Mouse (Mus musculus) bone marrow, adult 2 months (tissue): ENCODE measurements at regions not wholly inside any gene's neighbourhood (a gene's known extent, or its start where the extent isn't known, plus 50 kb on each side); places are given as distances from the start of the nearest gene placed in this dataset.

ENCODE experiments used
- H3K27ac ChIP-seq: fragments of 200-500 bp; 2 replicates; pipeline ENCODE4 v1.5.1; 2012; ENCODE audit warnings: low read depth, mild to moderate bottlenecking, control low read depth, inconsistent platforms, low read length; ENCODE audit not compliant: control insufficient read depth, poor library complexity, insufficient read depth
- H3K4me1 ChIP-seq: fragments of 200-500 bp; 2 replicates; pipeline ENCODE4 v1.6.1; 2011; ENCODE audit warnings: low read length; ENCODE audit not compliant: control insufficient read depth, insufficient read depth
- H3K4me3 ChIP-seq: fragments of 200-500 bp; replicated peaks from 2 replicates; pipeline ENCODE3; 2011; ENCODE audit warnings: mild to moderate bottlenecking, low read depth, low read length, control low read depth; ENCODE audit not compliant: control insufficient read depth
- CTCF ChIP-seq: fragments of 200-500 bp; IDR thresholded peaks from 2 replicates; pipeline ENCODE4 v1.5.1; 2011; ENCODE audit warnings: low read length, control low read depth; ENCODE audit not compliant: control insufficient read depth, insufficient read depth
- POLR2A ChIP-seq: fragments of 200-500 bp; IDR thresholded peaks from 2 replicates; pipeline ENCODE4 v1.6.1; 2011; ENCODE audit warnings: low read depth, mild to moderate bottlenecking, control low read depth, low read length, borderline replicate concordance; ENCODE audit not compliant: control insufficient read depth
- WGBS: fragments of 180-500 bp; shearing (Covaris S2); methylation state at CpG from one replicate; pipeline ENCODE4 v1.1.7; 2018; 5-methylcytosine and 5-hydroxymethylcytosine counted together

DNA sequence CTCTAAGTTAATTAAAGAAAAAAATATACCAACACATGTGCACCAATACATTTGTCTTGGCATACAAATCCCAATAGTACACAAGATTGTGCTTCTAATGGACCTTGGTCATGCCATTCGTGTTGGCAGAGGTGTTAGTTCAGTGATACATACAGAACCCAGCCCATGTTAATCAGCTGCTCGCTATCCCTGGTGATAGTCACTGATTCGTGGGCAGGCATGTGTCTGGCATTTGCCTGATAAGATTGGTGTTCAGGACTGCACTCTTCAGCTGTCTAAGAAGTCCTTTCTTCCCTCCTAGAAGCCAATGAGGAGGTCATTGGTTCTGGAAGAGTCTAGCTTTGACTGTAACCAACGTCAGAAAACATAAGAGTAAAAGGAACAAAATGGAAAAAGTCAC is 99.7 kb upstream of the Tent5a start:
- no peak overlapping the region for H3K4me3 ChIP-seq
- H3K27ac ChIP-seq: no peak overlapping the region
- 64% methylated on average over 4 of the region's 4 CpGs for WGBS
- TF ChIP-seq CTCF: no peak
- no peak for TF ChIP-seq POLR2A
- H3K4me1 ChIP-seq: no peaks in the 10 kb centered on the region

DNA sequence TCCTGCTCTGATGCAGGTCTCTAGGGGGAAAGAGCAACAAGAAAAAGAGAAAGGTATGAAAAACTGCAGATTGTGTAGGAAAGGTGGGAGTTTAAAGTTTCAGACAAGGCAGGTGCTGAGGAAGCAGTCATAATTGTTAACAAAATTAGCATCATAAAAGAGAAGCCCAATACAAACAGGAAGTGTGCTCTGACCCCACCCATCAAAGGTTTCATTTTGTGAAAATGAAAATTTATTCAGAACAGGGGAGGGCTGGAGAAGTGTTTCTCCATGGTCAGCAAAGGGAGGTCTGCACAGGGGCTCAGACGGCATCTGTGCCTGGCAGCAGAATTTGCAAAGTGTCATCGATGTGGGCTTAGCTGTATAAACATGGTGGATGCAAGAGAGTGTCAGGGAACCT is 96.8 kb upstream of the Tent5a start:
- TF ChIP-seq CTCF (no peak), POLR2A (no peak)
- WGBS: 79% methylated on average over 2 of the region's 2 CpGs
- no peaks in the 10 kb centered on the region for H3K4me1 ChIP-seq
- H3K27ac ChIP-seq: no peak overlapping the region
- no peak overlapping the region for H3K4me3 ChIP-seq

DNA sequence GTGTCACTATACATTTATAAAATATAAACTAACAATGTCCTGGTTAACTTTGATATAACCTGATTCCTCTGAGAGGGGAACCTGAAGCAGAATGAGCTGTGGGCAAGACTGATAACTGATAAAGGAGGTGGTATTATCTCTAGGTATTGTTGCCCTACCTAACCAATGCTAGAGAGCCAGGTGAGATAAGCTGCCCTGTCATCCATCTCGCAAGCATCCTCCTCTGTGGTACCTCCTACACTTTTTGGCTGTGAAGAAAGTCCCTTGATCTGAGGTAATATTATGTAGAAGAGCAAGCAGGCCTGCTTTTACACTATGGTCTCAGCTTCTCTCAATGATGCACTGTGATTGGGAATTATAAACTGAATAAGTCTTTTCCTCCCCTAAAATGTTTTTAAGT is 87.2 kb upstream of the Tent5a start:
- TF ChIP-seq CTCF (no peak), POLR2A (no peak)
- H3K27ac ChIP-seq: no peak overlapping the region
- WGBS: 65% methylated on average over 1 of the region's 1 CpGs
- no peak overlapping the region for H3K4me3 ChIP-seq
- H3K4me1 ChIP-seq: no peaks in the 10 kb centered on the region

DNA sequence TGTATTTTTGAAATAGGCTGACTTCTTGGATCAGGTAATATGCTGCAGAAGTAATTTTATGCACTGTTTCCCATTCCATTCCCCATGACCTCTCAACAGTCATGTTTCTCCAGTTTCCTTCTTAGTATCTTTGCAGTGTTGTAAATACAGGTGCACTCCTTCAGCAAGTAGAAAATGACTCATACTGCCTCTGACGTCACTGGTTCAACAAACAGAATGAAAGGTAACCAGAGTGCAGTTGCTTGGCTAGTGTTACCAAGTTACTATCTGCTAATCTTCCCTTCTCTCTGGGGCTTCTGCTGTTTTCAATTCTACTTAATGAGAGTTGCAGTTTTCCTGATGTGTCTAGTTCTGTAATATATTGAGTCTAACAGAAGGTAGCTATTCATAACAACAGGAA is 86.7 kb upstream of the Tent5a start:
- WGBS: 6% methylated on average over 1 of the region's 1 CpGs
- no peak for TF ChIP-seq CTCF
- no peak for TF ChIP-seq POLR2A

DNA sequence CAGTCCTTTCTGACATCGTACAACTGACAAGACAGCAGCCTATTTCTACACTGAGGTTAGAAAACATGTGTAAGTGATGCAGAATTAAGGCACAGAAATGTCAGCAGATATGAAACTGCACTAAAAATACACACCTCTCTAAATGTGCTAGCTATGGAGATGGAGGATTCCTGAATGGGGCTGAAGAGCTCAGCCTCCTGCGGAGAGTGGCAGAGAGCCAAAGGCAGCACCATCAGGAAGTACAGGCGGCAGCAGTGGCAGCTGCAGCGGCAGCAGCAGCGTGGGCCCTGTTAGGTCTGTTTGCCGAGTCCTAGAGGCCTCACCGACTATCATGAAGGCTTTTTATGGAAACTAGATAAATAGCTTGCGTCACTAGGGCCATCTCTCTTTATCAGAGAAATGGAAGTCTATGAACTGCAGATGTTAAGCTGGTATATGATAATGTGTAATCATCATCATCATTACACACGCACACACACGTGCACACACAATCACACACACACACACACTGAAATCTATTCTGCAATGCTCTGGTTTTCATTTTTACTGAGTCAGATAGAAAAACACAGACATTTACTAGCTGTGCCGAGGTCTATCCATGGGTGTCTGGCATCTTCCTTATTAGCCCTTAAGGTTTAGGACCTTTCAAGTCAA is 83.6 kb upstream of the Tent5a start:
- no peak overlapping the region for H3K27ac ChIP-seq
- no peak overlapping the region for H3K4me3 ChIP-seq
- TF ChIP-seq CTCF (no peak), POLR2A (no peak)
- WGBS: 16% methylated on average over 11 of the region's 11 CpGs
- no peaks in the 10 kb centered on the region for H3K4me1 ChIP-seq

More for the DNA sequence above, 86.7 kb upstream of the Tent5a start:
- no peak overlapping the region for H3K4me3 ChIP-seq
- no peaks in the 10 kb centered on the region for H3K4me1 ChIP-seq
- H3K27ac ChIP-seq: no peak overlapping the region

DNA sequence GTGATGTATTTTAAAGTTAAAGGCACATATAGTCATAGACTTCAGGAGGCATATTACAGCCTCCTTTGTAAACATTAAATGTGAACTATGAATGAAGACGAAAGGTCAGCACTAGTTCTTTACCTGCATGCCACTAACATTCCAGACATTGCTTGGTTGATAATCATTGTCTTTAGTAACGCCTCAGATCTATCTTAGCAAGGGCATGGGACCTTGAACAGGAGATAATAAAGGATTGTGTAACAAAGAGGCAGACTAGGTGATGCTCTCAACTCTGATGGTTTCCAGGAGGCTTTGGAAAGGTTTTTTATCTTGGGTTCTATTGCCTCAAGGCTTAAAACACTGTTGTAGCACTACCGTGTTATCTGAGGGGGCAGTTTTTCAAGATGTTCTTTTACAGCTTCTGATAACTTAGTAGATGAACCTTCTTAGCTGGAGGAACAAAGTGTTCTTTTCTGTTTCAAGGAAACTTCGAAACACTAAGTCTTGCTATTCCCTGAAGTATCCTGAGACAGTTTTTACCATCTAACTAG is 82.9 kb upstream of the Tent5a start:
- H3K4me3 ChIP-seq: no peak overlapping the region
- 62% methylated on average over 4 of the region's 4 CpGs for WGBS
- TF ChIP-seq CTCF: no peak
- no peak for TF ChIP-seq POLR2A
- H3K4me1 ChIP-seq: no peaks in the 10 kb centered on the region
- no peak overlapping the region for H3K27ac ChIP-seq

DNA sequence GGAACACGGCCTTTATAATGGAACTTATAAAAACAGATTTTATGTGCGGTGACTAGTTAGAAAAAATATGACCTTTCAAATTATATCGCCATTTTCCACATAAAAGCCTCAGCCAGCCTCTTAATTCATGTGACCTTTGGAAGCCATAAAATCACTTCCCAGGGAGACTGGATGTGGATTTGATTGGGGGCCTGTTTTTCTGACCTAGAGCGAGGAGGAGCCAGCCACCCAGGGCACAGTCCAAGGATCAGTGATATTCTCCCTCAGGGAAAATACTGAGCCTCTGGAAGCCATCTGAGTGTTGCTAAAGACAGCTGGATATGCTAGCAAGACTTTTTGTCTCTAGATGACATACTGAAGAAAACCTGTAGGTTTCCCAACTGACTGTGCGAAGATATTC is 81.3 kb upstream of the Tent5a start:
- H3K4me1 ChIP-seq: no peaks in the 10 kb centered on the region
- no peak for TF ChIP-seq POLR2A
- TF ChIP-seq CTCF: no peak
- H3K27ac ChIP-seq: no peak overlapping the region
- WGBS: 86% methylated on average over 5 of the region's 5 CpGs
- H3K4me3 ChIP-seq: no peak overlapping the region

DNA sequence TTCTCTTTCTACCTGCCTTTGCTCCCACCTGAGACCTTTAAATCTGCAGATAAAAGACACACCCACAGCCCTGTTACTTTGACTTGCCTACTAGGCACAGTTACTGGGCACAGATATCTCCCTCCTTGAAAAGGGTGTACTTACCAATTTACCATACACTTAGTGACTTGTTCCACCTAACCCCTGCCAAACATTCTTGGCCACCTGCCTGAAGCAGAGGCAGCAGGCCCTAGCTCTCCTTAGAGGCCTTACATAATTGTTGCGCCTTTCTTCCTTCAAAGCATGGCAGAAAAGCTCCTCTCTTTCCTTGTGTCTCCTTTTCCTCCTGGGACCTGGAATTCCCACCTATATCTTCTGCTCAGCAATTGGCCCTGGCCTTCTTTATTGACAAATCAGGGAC is 80.4 kb upstream of the Tent5a start:
- Histone ChIP-seq H3K4me1 (no peaks in the 10 kb centered on the region), H3K4me3 (no peak overlapping the region), H3K27ac (no peak overlapping the region)
- TF ChIP-seq CTCF (no peak), POLR2A (no peak)
- 90% methylated on average over 1 of the region's 1 CpGs for WGBS

DNA sequence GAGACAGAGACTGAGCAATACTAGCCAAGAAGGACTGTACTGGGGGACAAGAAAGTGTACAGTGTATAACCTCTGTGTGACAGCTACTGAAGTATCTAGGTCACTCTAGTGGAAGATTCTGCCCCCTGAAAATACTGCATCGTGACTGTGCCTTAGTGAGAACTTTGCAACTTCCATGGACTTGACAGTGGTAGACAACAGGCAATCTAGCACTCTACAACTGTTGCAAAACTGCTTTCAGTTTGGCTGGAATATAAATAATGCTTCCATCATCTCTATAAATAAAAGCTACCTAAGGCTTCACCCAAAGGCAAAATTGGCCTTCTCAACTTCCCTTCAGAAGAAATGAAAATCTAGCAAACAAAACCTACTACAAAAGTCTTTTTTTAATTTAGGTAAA is 74.6 kb upstream of the Tent5a start:
- 70% methylated on average over 1 of the region's 1 CpGs for WGBS
- TF ChIP-seq POLR2A (no peak), CTCF (no peak)
- Histone ChIP-seq H3K4me3 (no peak overlapping the region), H3K4me1 (no peaks in the 10 kb centered on the region), H3K27ac (no peak overlapping the region)
